Mouse (Mus musculus): ENCODE measurements around the gene Kif13a. TPM values are rescaled to one million over a fixed set of nuclear protein-coding genes. Genes with fewer than 3 reads are reported as not detected.

Kif13a gene
- 13.6 and 15.3 TPM in 2 replicates for polyA plus RNA-seq (2016; fragmentation: Nextera tagmentation; extraction: Ambion mirVana)

GRCm38 (mm10) chr13:46929719-46930658, at the start of gene Kif13a:
Gene Kif13a (minus strand): TSS chr13:46929867.
- H3K36me3 ChIP-seq: peaks cover 24% of the 10 kb centered on the region
- DNase-seq (ENCODE audit: low spot score): peak; percentile 84
- peaks cover 32% of the 10 kb centered on the region for H3K4me1 ChIP-seq (replicated peaks)
- H3K9me3 ChIP-seq: no peaks in the 10 kb centered on the region
- peak within 1 kb of the TSS; percentile 98 for H3K27ac ChIP-seq
- H3K4me3 ChIP-seq: peak within 1 kb of the TSS; percentile 83
- peaks cover 18% of the 10 kb centered on the region for H3K27me3 ChIP-seq (ENCODE audit: insufficient read depth, poor library complexity, severe bottlenecking)
- WGBS: 2% methylated on average over 96 of the region's 96 CpGs

GRCm38 (mm10) chr13:46976532-46976931, 46.9 kb upstream of the Kif13a start:
- no peak for DNase-seq (ENCODE audit: low spot score)
- Histone ChIP-seq H3K9me3 (no peaks in the 10 kb centered on the region), H3K4me1 (replicated peaks) (peaks cover 34% of the 10 kb centered on the region), H3K27ac (peak overlapping the region; percentile 91), H3K27me3 (ENCODE audit: insufficient read depth, poor library complexity, severe bottlenecking) (no peaks in the 10 kb centered on the region), H3K4me3 (no peak overlapping the region), H3K36me3 (no peaks in the 10 kb centered on the region)
- WGBS: 90% methylated on average over 7 of the region's 7 CpGs

- H3K4me3 ChIP-seq: peak overlapping the region; percentile 47; the same call in 1 of the 2 replicates
- no peak for DNase-seq (ENCODE audit: low spot score)
Observed at GRCm38 (mm10) chr13:46975930-46976329, 46.3 kb upstream of the Kif13a start.

GRCm38 (mm10) chr13:46975031-46975551, 45.4 kb upstream of the Kif13a start:
- Histone ChIP-seq H3K4me1 (replicated peaks) (peaks cover 34% of the 10 kb centered on the region), H3K27me3 (ENCODE audit: insufficient read depth, poor library complexity, severe bottlenecking) (no peaks in the 10 kb centered on the region), H3K27ac (peak overlapping the region; percentile 91), H3K36me3 (no peaks in the 10 kb centered on the region), H3K9me3 (no peaks in the 10 kb centered on the region), H3K4me3 (peak overlapping the region; percentile 47)
- 19% methylated on average over 14 of the region's 14 CpGs for WGBS
- DNase-seq (ENCODE audit: low spot score): peak; percentile 80

More at GRCm38 (mm10) chr13:46975930-46976329, 46.3 kb upstream of the Kif13a start:
- H3K4me1 ChIP-seq (replicated peaks): peaks cover 34% of the 10 kb centered on the region
- H3K36me3 ChIP-seq: no peaks in the 10 kb centered on the region
- no peaks in the 10 kb centered on the region for H3K9me3 ChIP-seq
- WGBS: 40% methylated on average over 4 of the region's 4 CpGs
- H3K27ac ChIP-seq: peak overlapping the region; percentile 91
- no peaks in the 10 kb centered on the region for H3K27me3 ChIP-seq (ENCODE audit: insufficient read depth, poor library complexity, severe bottlenecking)

- no peaks in the 10 kb centered on the region for H3K27me3 ChIP-seq (ENCODE audit: insufficient read depth, poor library complexity, severe bottlenecking)
- H3K36me3 ChIP-seq: no peaks in the 10 kb centered on the region
- DNase-seq (ENCODE audit: low spot score): no peak
- H3K4me3 ChIP-seq: no peak overlapping the region
- 84% methylated on average over 10 of the region's 10 CpGs for WGBS
- peaks cover 23% of the 10 kb centered on the region for H3K4me1 ChIP-seq (replicated peaks)
- H3K9me3 ChIP-seq: no peaks in the 10 kb centered on the region
- H3K27ac ChIP-seq: no peak overlapping the region
Observed at GRCm38 (mm10) chr13:46970286-46970945, 40.7 kb upstream of the Kif13a start.

GRCm38 (mm10) chr13:46968626-46969025, 39.0 kb upstream of the Kif13a start:
- no peaks in the 10 kb centered on the region for H3K9me3 ChIP-seq
- H3K27ac ChIP-seq: no peak overlapping the region
- H3K27me3 ChIP-seq (ENCODE audit: insufficient read depth, poor library complexity, severe bottlenecking): no peaks in the 10 kb centered on the region
- no peak overlapping the region for H3K4me3 ChIP-seq
- WGBS: 90% methylated on average over 2 of the region's 2 CpGs
- no peaks in the 10 kb centered on the region for H3K36me3 ChIP-seq
- peaks cover 7% of the 10 kb centered on the region for H3K4me1 ChIP-seq (replicated peaks)
- no peak for DNase-seq (ENCODE audit: low spot score)

GRCm38 (mm10) chr13:46967308-46967707, 37.6 kb upstream of the Kif13a start:
- H3K4me1 ChIP-seq (replicated peaks): peaks cover 6% of the 10 kb centered on the region
- no peaks in the 10 kb centered on the region for H3K27me3 ChIP-seq (ENCODE audit: insufficient read depth, poor library complexity, severe bottlenecking)
- DNase-seq (ENCODE audit: low spot score): no peak
- H3K36me3 ChIP-seq: no peaks in the 10 kb centered on the region
- 79% methylated on average over 4 of the region's 4 CpGs for WGBS
- no peak overlapping the region for H3K27ac ChIP-seq
- H3K9me3 ChIP-seq: no peaks in the 10 kb centered on the region
- no peak overlapping the region for H3K4me3 ChIP-seq

- H3K4me3 ChIP-seq: no peak overlapping the region
- no peaks in the 10 kb centered on the region for H3K9me3 ChIP-seq
- H3K4me1 ChIP-seq (replicated peaks): peaks cover 6% of the 10 kb centered on the region; the same call in 1 of the 2 replicates
- no peaks in the 10 kb centered on the region for H3K27me3 ChIP-seq (ENCODE audit: insufficient read depth, poor library complexity, severe bottlenecking)
- H3K36me3 ChIP-seq: no peaks in the 10 kb centered on the region
- DNase-seq (ENCODE audit: low spot score): no peak
- no peak overlapping the region for H3K27ac ChIP-seq
- WGBS: 76% methylated on average over 7 of the region's 7 CpGs
Observed at GRCm38 (mm10) chr13:46960878-46961474, 31.3 kb upstream of the Kif13a start.

GRCm38 (mm10) chr13:46959139-46959538, 29.5 kb upstream of the Kif13a start:
- no peaks in the 10 kb centered on the region for H3K9me3 ChIP-seq
- no peaks in the 10 kb centered on the region for H3K36me3 ChIP-seq
- H3K27ac ChIP-seq: no peak overlapping the region
- H3K4me3 ChIP-seq: no peak overlapping the region
- DNase-seq (ENCODE audit: low spot score): no peak
- H3K27me3 ChIP-seq (ENCODE audit: insufficient read depth, poor library complexity, severe bottlenecking): no peaks in the 10 kb centered on the region
- 90% methylated on average over 5 of the region's 5 CpGs for WGBS
- peaks cover 6% of the 10 kb centered on the region; the same call in 1 of the 2 replicates for H3K4me1 ChIP-seq (replicated peaks)

GRCm38 (mm10) chr13:46951212-46951611, 21.5 kb upstream of the Kif13a start:
- H3K27me3 ChIP-seq (ENCODE audit: insufficient read depth, poor library complexity, severe bottlenecking): no peaks in the 10 kb centered on the region
- no peak overlapping the region for H3K4me3 ChIP-seq
- no peaks in the 10 kb centered on the region for H3K9me3 ChIP-seq
- H3K27ac ChIP-seq: no peak overlapping the region
- peaks cover 4% of the 10 kb centered on the region for H3K4me1 ChIP-seq (replicated peaks)
- 91% methylated on average over 15 of the region's 15 CpGs for WGBS
- DNase-seq (ENCODE audit: low spot score): no peak
- H3K36me3 ChIP-seq: no peaks in the 10 kb centered on the region

GRCm38 (mm10) chr13:46949741-46950140, 20.1 kb upstream of the Kif13a start:
- no peak for DNase-seq (ENCODE audit: low spot score)
- no peak overlapping the region for H3K27ac ChIP-seq
- H3K4me3 ChIP-seq: no peak overlapping the region
- H3K27me3 ChIP-seq (ENCODE audit: insufficient read depth, poor library complexity, severe bottlenecking): no peaks in the 10 kb centered on the region
- H3K4me1 ChIP-seq (replicated peaks): peaks cover 12% of the 10 kb centered on the region
- no peaks in the 10 kb centered on the region for H3K36me3 ChIP-seq
- no peaks in the 10 kb centered on the region for H3K9me3 ChIP-seq
- 90% methylated on average over 2 of the region's 2 CpGs for WGBS

- H3K9me3 ChIP-seq: no peaks in the 10 kb centered on the region
- H3K27ac ChIP-seq: no peak overlapping the region
- H3K4me1 ChIP-seq (replicated peaks): peaks cover 29% of the 10 kb centered on the region
- no peak for DNase-seq (ENCODE audit: low spot score)
- H3K27me3 ChIP-seq (ENCODE audit: insufficient read depth, poor library complexity, severe bottlenecking): no peaks in the 10 kb centered on the region
- H3K4me3 ChIP-seq: no peak overlapping the region
- 75% methylated on average over 3 of the region's 3 CpGs for WGBS
- H3K36me3 ChIP-seq: no peaks in the 10 kb centered on the region
Observed at GRCm38 (mm10) chr13:46948027-46948426, 18.4 kb upstream of the Kif13a start.

All from hindbrain, embryonic 10.5 days (tissue).